Mouse (Mus musculus) intestine, postnatal 0 days (tissue): ENCODE measurements at regions not wholly inside any gene's neighbourhood (a gene's known extent, or its start where the extent isn't known, plus 50 kb on each side); places are given as distances from the start of the nearest gene placed in this dataset.

ENCODE experiments used
- ATAC-seq: fragments of 200-750 bp; cut with Nextera tagmentation; 2 replicates; pipeline ENCODE4 v1.8.0; 2017; ENCODE audit warnings: mild to moderate bottlenecking, moderate TSS enrichment, moderate library complexity
- H3K27ac ChIP-seq: fragments of 300-500 bp; sonication (generic); 2 replicates; pipeline ENCODE4 v1.5.1; 2014; ENCODE audit warnings: mild to moderate bottlenecking, low read depth, low read length, moderate library complexity
- H3K27me3 ChIP-seq: fragments of 300-500 bp; sonication (generic); replicated peaks from 2 replicates; pipeline ENCODE4 v1.6.1; 2014; ENCODE audit warnings: low read length, mixed read lengths; ENCODE audit not compliant: control insufficient read depth, insufficient read depth
- H3K36me3 ChIP-seq: fragments of 300-500 bp; sonication (generic); 2 replicates; pipeline ENCODE4 v1.6.1; 2014; ENCODE audit warnings: mild to moderate bottlenecking, moderate library complexity; ENCODE audit not compliant: control insufficient read depth, insufficient read depth
- H3K4me1 ChIP-seq: fragments of 300-500 bp; sonication (generic); replicated peaks from 2 replicates; pipeline ENCODE4 v1.6.1; 2014; ENCODE audit warnings: antibody characterized with exemption, low read length, mixed read lengths; ENCODE audit not compliant: control insufficient read depth, insufficient read depth
- H3K4me2 ChIP-seq: fragments of 300-500 bp; sonication (generic); replicated peaks from 2 replicates; pipeline ENCODE4 v1.6.1; 2014; ENCODE audit warnings: low read depth, mild to moderate bottlenecking, moderate library complexity
- H3K4me3 ChIP-seq: fragments of 300-500 bp; sonication (generic); 2 replicates; pipeline ENCODE4 v1.5.1; 2014; ENCODE audit warnings: low read depth, low read length
- H3K9ac ChIP-seq: fragments of 300-500 bp; sonication (generic); 2 replicates; pipeline ENCODE4 v1.6.1; 2014; ENCODE audit warnings: mild to moderate bottlenecking, low read depth, low read length
- H3K9me3 ChIP-seq: fragments of 300-500 bp; sonication (generic); 2 replicates; pipeline ENCODE4 v1.6.1; 2016; ENCODE audit warnings: mixed run types; ENCODE audit not compliant: control insufficient read depth
- CTCF ChIP-seq: sonication (generic); IDR thresholded peaks from 2 replicates; pipeline ENCODE4 v1.5.1; 2016; ENCODE audit warnings: low read depth, mild to moderate bottlenecking, control low read depth, antibody characterized with exemption, moderate library complexity
- WGBS: fragments of 180-500 bp; shearing (Covaris S2); extraction: QIAGEN DNeasy Blood & Tissue Kit; methylation state at CpG from one replicate; pipeline ENCODE4 v1.1.7; 2014; 5-methylcytosine and 5-hydroxymethylcytosine counted together

DNA sequence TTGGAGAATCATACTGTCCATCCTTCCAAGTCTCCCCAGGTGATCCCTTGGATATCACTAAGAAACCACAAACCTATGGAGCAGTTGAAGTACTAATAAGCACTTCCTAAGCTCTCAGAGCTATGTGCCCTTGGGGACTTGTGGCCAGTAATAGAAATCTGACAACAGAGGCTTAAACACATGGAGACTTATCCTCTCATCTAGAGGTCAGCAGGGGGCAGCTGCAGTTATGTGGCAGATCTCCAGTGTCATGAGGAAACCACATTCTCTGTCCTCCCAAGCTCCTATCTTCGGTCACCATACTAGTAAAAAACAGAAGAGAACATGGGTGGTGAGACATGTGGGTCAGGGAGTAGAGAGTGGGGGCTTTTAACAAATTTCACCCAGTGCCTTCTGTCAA lies 99.4 kb upstream of the Ppp3ca start:
- 59% methylated on average over 1 of the region's 1 CpGs for WGBS
- H3K4me1 ChIP-seq: no peaks in the 10 kb centered on the region
- no peak for TF ChIP-seq CTCF
- no peak overlapping the region for H3K4me3 ChIP-seq
- H3K27ac ChIP-seq: no peak overlapping the region
- no peaks in the 10 kb centered on the region for H3K9me3 ChIP-seq
- ATAC-seq: no peak
- no peak overlapping the region for H3K4me2 ChIP-seq
- no peak overlapping the region for H3K9ac ChIP-seq
- H3K27me3 ChIP-seq: no peaks in the 10 kb centered on the region
- no peaks in the 10 kb centered on the region for H3K36me3 ChIP-seq

DNA sequence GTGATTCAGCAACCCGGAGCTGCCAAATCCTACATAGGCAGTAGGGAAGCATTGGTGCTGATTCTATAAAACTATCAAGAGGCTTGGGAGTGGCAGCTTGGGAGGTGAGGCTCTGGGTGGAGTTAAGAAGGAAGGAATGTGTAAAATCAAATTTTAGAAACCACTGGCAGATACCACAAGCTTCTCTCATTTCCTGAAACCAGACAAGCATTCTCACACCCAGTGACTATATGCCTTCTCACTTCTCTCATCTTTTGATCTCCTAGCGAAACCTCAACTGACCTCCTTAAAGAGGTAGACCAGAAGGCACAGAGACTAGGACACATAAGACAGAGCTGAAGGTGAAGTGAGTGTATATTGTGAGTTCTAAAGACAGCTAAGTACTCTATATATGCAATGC lies 113.4 kb upstream of the Ppp3ca start:
- Histone ChIP-seq H3K4me1 (no peaks in the 10 kb centered on the region), H3K4me2 (no peak overlapping the region), H3K36me3 (no peaks in the 10 kb centered on the region), H3K9me3 (no peaks in the 10 kb centered on the region), H3K27me3 (no peaks in the 10 kb centered on the region), H3K4me3 (no peak overlapping the region), H3K9ac (no peak overlapping the region), H3K27ac (no peak overlapping the region)
- ATAC-seq: no peak
- 93% methylated on average over 2 of the region's 2 CpGs for WGBS
- TF ChIP-seq CTCF: no peak

DNA sequence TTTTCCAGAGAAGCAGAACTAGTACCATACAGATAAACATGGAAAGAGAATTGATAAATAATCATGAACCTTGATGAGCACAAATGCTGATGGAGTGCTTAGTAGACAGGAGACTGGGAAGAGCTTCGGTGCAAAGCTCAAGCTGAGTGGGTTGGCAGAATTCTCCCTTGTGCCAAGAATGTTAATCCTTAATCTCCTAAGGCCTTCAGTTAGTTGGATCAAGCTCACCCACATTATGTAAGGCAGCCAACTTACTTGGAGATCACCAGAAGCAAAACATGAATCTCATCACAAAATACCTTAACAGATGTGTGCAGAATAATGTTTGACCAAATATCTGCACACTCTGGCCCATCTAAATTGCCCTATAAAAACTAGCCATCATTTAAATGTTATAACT lies 120.5 kb upstream of the Ppp3ca start:
- Histone ChIP-seq H3K27me3 (no peaks in the 10 kb centered on the region), H3K9me3 (no peaks in the 10 kb centered on the region), H3K4me2 (no peak overlapping the region), H3K4me3 (no peak overlapping the region), H3K4me1 (no peaks in the 10 kb centered on the region), H3K27ac (no peak overlapping the region), H3K9ac (no peak overlapping the region), H3K36me3 (no peaks in the 10 kb centered on the region)
- TF ChIP-seq CTCF: no peak
- ATAC-seq: no peak
- WGBS: 85% methylated on average over 1 of the region's 1 CpGs

DNA sequence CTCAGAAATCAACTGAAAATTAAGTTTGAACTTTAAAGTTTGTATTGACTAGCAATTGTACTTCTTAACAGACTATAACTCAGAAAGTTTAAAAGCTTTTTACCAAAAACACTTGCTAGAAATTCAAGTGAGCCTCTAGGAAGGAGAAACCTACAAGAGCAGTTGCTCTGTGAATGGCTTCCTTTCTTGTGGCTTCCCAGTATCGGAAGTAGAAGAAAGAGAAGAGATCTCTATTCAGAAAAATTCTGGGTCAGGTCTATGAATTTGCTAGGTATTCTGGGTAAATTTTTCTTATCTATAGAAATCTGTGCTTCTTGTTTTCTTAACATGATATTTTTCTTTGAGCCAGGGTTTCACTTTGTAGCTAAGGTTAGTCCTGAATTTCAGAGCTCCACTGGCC lies 138.3 kb upstream of the Ppp3ca start:
- no peak for TF ChIP-seq CTCF
- WGBS: 86% methylated on average over 1 of the region's 1 CpGs

DNA sequence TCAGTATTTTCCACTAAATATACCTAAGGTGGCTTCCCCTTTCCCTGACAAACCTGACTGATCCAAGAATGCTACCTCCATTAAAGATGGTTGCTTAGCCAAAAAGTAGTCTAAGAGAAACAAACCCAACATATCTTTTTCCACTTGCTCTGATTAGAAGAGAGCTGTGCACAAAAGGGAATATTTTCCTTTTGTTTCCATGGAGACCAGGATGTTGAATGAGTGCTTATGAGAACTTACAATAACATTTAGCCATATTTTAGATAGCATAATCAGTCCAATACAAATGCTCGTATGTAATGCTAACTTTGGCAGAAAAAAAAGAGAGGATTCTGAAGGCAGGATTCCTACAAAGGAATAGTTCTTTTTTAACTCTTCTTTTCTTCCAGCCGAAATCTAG lies 161.3 kb upstream of the Ppp3ca start:
- H3K9ac ChIP-seq: no peak overlapping the region
- no peaks in the 10 kb centered on the region for H3K4me1 ChIP-seq
- TF ChIP-seq CTCF: no peak
- ATAC-seq: no peak
- H3K4me2 ChIP-seq: no peak overlapping the region
- H3K27me3 ChIP-seq: no peaks in the 10 kb centered on the region
- H3K4me3 ChIP-seq: no peak overlapping the region
- 68% methylated on average over 2 of the region's 2 CpGs for WGBS
- H3K27ac ChIP-seq: no peak overlapping the region
- H3K36me3 ChIP-seq: no peaks in the 10 kb centered on the region
- no peaks in the 10 kb centered on the region for H3K9me3 ChIP-seq

More for the DNA sequence above, 138.3 kb upstream of the Ppp3ca start:
- no peaks in the 10 kb centered on the region for H3K9me3 ChIP-seq
- no peak for ATAC-seq
- no peaks in the 10 kb centered on the region for H3K27me3 ChIP-seq
- H3K4me1 ChIP-seq: no peaks in the 10 kb centered on the region
- no peak overlapping the region for H3K4me3 ChIP-seq
- H3K27ac ChIP-seq: no peak overlapping the region
- no peak overlapping the region for H3K4me2 ChIP-seq
- H3K36me3 ChIP-seq: no peaks in the 10 kb centered on the region
- H3K9ac ChIP-seq: no peak overlapping the region

DNA sequence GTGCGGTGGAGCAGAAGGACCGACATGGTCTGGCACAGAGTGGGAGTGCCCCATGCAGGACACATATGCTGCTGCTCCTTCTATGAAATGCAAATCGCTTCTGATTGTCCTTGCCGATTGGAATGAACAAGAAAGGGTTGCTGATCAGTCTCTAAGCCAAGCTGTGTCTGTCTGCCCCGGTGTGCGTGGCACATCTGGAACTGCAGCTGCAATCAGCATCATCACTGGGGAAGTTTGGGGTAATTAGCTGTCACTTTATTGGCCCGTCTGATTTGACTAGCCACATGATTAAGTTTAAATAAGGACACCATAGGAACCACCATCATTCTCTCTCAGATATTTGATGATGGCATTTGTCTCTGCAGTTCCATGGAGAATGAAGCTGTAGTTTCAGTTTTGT lies 162.9 kb upstream of the Ppp3ca start:
- Histone ChIP-seq H3K9ac (no peak overlapping the region), H3K4me2 (no peak overlapping the region), H3K27ac (no peak overlapping the region), H3K9me3 (no peaks in the 10 kb centered on the region), H3K36me3 (no peaks in the 10 kb centered on the region), H3K27me3 (no peaks in the 10 kb centered on the region), H3K4me1 (no peaks in the 10 kb centered on the region), H3K4me3 (no peak overlapping the region)
- 83% methylated on average over 7 of the region's 7 CpGs for WGBS
- no peak for ATAC-seq
- TF ChIP-seq CTCF: no peak

DNA sequence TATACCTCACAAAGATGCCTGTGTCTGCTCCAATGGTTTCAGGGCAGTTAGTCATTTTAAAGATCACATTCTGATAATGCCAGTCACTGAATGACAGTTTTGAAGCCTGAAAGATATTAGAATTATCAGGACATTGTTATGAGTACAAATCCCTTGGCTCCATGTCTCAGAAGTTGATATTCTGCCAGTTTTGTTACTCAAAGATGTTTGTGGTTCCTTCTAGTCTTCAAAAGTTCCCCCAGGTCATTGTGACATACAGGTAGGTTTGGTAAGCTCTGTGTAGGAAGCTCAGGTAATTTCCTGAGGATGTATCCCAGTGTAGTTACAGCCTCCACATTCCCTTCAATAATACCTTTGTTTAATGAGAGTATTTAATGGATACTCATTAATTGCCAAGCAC lies 169.0 kb upstream of the Bank1 start:
- H3K27ac ChIP-seq: no peak overlapping the region
- no peak overlapping the region for H3K4me3 ChIP-seq
- TF ChIP-seq CTCF: no peak
- no peak overlapping the region for H3K9ac ChIP-seq
- no peak overlapping the region for H3K4me2 ChIP-seq
- H3K9me3 ChIP-seq: no peaks in the 10 kb centered on the region
- H3K4me1 ChIP-seq: no peaks in the 10 kb centered on the region
- ATAC-seq: no peak
- no peaks in the 10 kb centered on the region for H3K36me3 ChIP-seq
- no peaks in the 10 kb centered on the region for H3K27me3 ChIP-seq
